Mouse (Mus musculus): ENCODE measurements around the gene Sstr2.

GRCm38 (mm10) chr11:113609581-113609980, 9.6 kb upstream of the Sstr2 start:
- TF ChIP-seq EP300 (IDR thresholded peaks at IDR 0.05; ENCODE audit: low read depth) (no peak), CTCF (IDR thresholded peaks at IDR 0.05; ENCODE audit: low read depth) (no peak)

All from liver, embryonic 14.5 days (tissue).